Mouse (Mus musculus) limb, embryonic 11.5 days (tissue): ENCODE measurements around the gene Gm1043. TPM values are rescaled to one million over a fixed set of nuclear protein-coding genes. Genes with fewer than 3 reads are reported as not detected.

Experiments
- ATAC-seq: fragments of 200-750 bp; cut with Nextera tagmentation; 2 replicates; pipeline ENCODE4 v1.8.0; 2017; ENCODE audit warnings: low read depth; ENCODE audit not compliant: insufficient number of reproducible peaks, low FRiP score, low TSS enrichment
- DNase-seq: peaks from one replicate; pipeline ENCODE4 v3.0.0-alpha.2; 2015; ENCODE audit warnings: low spot score
- H3K27ac ChIP-seq: fragments of 300-500 bp; sonication (generic); replicated peaks from 2 replicates; pipeline ENCODE4 v1.5.1; 2014; ENCODE audit warnings: low read depth, mild to moderate bottlenecking, low read length
- H3K27me3 ChIP-seq: fragments of 300-500 bp; sonication (generic); 2 replicates; pipeline ENCODE4 v1.6.1; 2014; ENCODE audit warnings: mild to moderate bottlenecking, low read length, mixed read lengths; ENCODE audit not compliant: control insufficient read depth, insufficient read depth
- H3K36me3 ChIP-seq: fragments of 300-500 bp; sonication (generic); 2 replicates; pipeline ENCODE4 v1.6.1; 2014; ENCODE audit warnings: mild to moderate bottlenecking, low read length, moderate library complexity, mixed read lengths; ENCODE audit not compliant: control insufficient read depth, insufficient read depth
- H3K4me1 ChIP-seq: fragments of 300-500 bp; sonication (generic); 2 replicates; pipeline ENCODE4 v1.6.1; 2014; ENCODE audit warnings: low read length, mixed read lengths; ENCODE audit not compliant: control insufficient read depth, insufficient read depth
- H3K4me2 ChIP-seq: fragments of 300-500 bp; sonication (generic); 2 replicates; pipeline ENCODE4 v1.6.1; 2014; ENCODE audit warnings: low read depth, mild to moderate bottlenecking, moderate library complexity; ENCODE audit not compliant: severe bottlenecking
- H3K4me3 ChIP-seq: fragments of 300-500 bp; sonication (generic); 2 replicates; pipeline ENCODE4 v1.5.1; 2014; ENCODE audit warnings: low read depth, low read length
- H3K9ac ChIP-seq: fragments of 300-500 bp; sonication (generic); 2 replicates; pipeline ENCODE4 v1.6.1; 2014; ENCODE audit warnings: mild to moderate bottlenecking, low read length
- H3K9me3 ChIP-seq: fragments of 300-500 bp; sonication (generic); 2 replicates; pipeline ENCODE4 v1.6.1; 2016; ENCODE audit warnings: low read length; ENCODE audit not compliant: control insufficient read depth
- WGBS: fragments of 180-500 bp; shearing (Covaris S2); extraction: QIAGEN DNeasy Blood & Tissue Kit; methylation state at CpG from one replicate; pipeline ENCODE4 v1.1.7; 2014; 5-methylcytosine and 5-hydroxymethylcytosine counted together
- polyA plus RNA-seq: library from polyadenylated mRNA; unstranded; fragments of >200 nt; fragmentation: Nextera tagmentation; extraction: Ambion mirVana; gene quantifications from 2 replicates; pipeline ENCODE4 v1.2.1, GENCODE M21; 2014

Gm1043 gene
- polyA plus RNA-seq, 1 experiment from 2014 or later, result not detected

GRCm38 (mm10) chr5:37248870-37249269 is 163.7 kb downstream of the Gm1043 start:
- H3K27ac ChIP-seq, result no peak overlapping the region
- no peaks in the 10 kb centered on the region for H3K36me3 ChIP-seq
- peaks cover 7% of the 10 kb centered on the region for H3K4me1 ChIP-seq
- H3K9me3 ChIP-seq, result no peaks in the 10 kb centered on the region
- peaks cover 3% of the 10 kb centered on the region; the same call in 1 of the 2 replicates for H3K27me3 ChIP-seq
- H3K4me2 ChIP-seq, result no peak overlapping the region
- H3K9ac ChIP-seq, result no peak overlapping the region
- no peak for DNase-seq
- 82% methylated on average over 3 of the region's 3 CpGs for WGBS
- no peak for ATAC-seq
- no peak overlapping the region for H3K4me3 ChIP-seq

GRCm38 (mm10) chr5:37251596-37251995 is 166.4 kb downstream of the Gm1043 start:
- no peak overlapping the region for H3K4me3 ChIP-seq
- H3K4me2 ChIP-seq, result no peak overlapping the region
- H3K9ac ChIP-seq, result no peak overlapping the region
- H3K27ac ChIP-seq, result no peak overlapping the region
- H3K27me3 ChIP-seq, result no peaks in the 10 kb centered on the region
- 77% methylated on average over 3 of the region's 3 CpGs for WGBS
- ATAC-seq (no peak), DNase-seq (no peak)
- no peaks in the 10 kb centered on the region for H3K36me3 ChIP-seq
- H3K9me3 ChIP-seq, result no peaks in the 10 kb centered on the region
- H3K4me1 ChIP-seq, result no peaks in the 10 kb centered on the region; the same call in 1 of the 2 replicates

- H3K9ac ChIP-seq, result no peak overlapping the region
- H3K36me3 ChIP-seq, result no peaks in the 10 kb centered on the region
- H3K4me2 ChIP-seq, result no peak overlapping the region
- ATAC-seq (no peak), DNase-seq (no peak)
- H3K27ac ChIP-seq, result no peak overlapping the region
- no peaks in the 10 kb centered on the region for H3K4me1 ChIP-seq
- 78% methylated on average over 9 of the region's 9 CpGs for WGBS
- no peaks in the 10 kb centered on the region for H3K9me3 ChIP-seq
- H3K27me3 ChIP-seq, result no peaks in the 10 kb centered on the region
- H3K4me3 ChIP-seq, result no peak overlapping the region
Measured at GRCm38 (mm10) chr5:37252101-37252804, 167.1 kb downstream of the Gm1043 start.

GRCm38 (mm10) chr5:37254523-37254922 is 169.4 kb downstream of the Gm1043 start:
- Histone ChIP-seq H3K4me3 (no peak overlapping the region), H3K36me3 (no peaks in the 10 kb centered on the region), H3K27me3 (no peaks in the 10 kb centered on the region), H3K9me3 (no peaks in the 10 kb centered on the region), H3K9ac (no peak overlapping the region), H3K4me2 (no peak overlapping the region), H3K27ac (no peak overlapping the region), H3K4me1 (no peaks in the 10 kb centered on the region)
- ATAC-seq (no peak), DNase-seq (no peak)
- WGBS, result 89% methylated on average over 4 of the region's 4 CpGs

GRCm38 (mm10) chr5:37256823-37257222 is 171.7 kb downstream of the Gm1043 start:
- no peak overlapping the region for H3K9ac ChIP-seq
- H3K27ac ChIP-seq, result no peak overlapping the region
- DNase-seq, result no peak
- WGBS, result 72% methylated on average over 7 of the region's 7 CpGs
- no peaks in the 10 kb centered on the region for H3K36me3 ChIP-seq
- H3K27me3 ChIP-seq, result no peaks in the 10 kb centered on the region
- no peak overlapping the region for H3K4me2 ChIP-seq
- no peaks in the 10 kb centered on the region for H3K4me1 ChIP-seq
- no peaks in the 10 kb centered on the region for H3K9me3 ChIP-seq
- ATAC-seq, result no peak
- no peak overlapping the region for H3K4me3 ChIP-seq

GRCm38 (mm10) chr5:37257243-37257642 is 172.1 kb downstream of the Gm1043 start:
- H3K9ac ChIP-seq, result no peak overlapping the region
- DNase-seq (peak; percentile 82), ATAC-seq (no peak)
- WGBS, result 47% methylated on average over 5 of the region's 5 CpGs
- no peak overlapping the region for H3K27ac ChIP-seq
- no peaks in the 10 kb centered on the region for H3K36me3 ChIP-seq
- no peaks in the 10 kb centered on the region for H3K4me1 ChIP-seq
- no peak overlapping the region for H3K4me3 ChIP-seq
- H3K4me2 ChIP-seq, result no peak overlapping the region
- H3K27me3 ChIP-seq, result no peaks in the 10 kb centered on the region
- H3K9me3 ChIP-seq, result no peaks in the 10 kb centered on the region

- no peak for ATAC-seq
- H3K36me3 ChIP-seq, result no peaks in the 10 kb centered on the region
- H3K27me3 ChIP-seq, result no peaks in the 10 kb centered on the region
- 76% methylated on average over 5 of the region's 5 CpGs for WGBS
- no peak overlapping the region for H3K27ac ChIP-seq
- no peak overlapping the region for H3K4me3 ChIP-seq
- H3K4me2 ChIP-seq, result no peak overlapping the region
- no peaks in the 10 kb centered on the region for H3K4me1 ChIP-seq
- no peak overlapping the region for H3K9ac ChIP-seq
- no peaks in the 10 kb centered on the region for H3K9me3 ChIP-seq
- DNase-seq, result no peak
Measured at GRCm38 (mm10) chr5:37261734-37262133, 176.6 kb downstream of the Gm1043 start.

- Histone ChIP-seq H3K27me3 (no peaks in the 10 kb centered on the region), H3K9me3 (no peaks in the 10 kb centered on the region), H3K4me2 (no peak overlapping the region), H3K27ac (no peak overlapping the region), H3K4me1 (no peaks in the 10 kb centered on the region), H3K36me3 (no peaks in the 10 kb centered on the region), H3K4me3 (no peak overlapping the region), H3K9ac (no peak overlapping the region)
- DNase-seq, result no peak
- ATAC-seq, result no peak
- WGBS, result 58% methylated on average over 6 of the region's 6 CpGs
Measured at GRCm38 (mm10) chr5:37263816-37264215, 178.6 kb downstream of the Gm1043 start.
